ENCODE assay signal across 26 mouse cellular contexts in genomic region chr19:41916853-41917252, GRCm38 (mm10). TPM values are rescaled to one million over a fixed set of nuclear protein-coding genes. Genes with fewer than 3 reads are reported as not detected.
DNase-seq lines count a peak whose midpoint lies in the region; ATAC-seq and TF ChIP-seq lines count a peak whose summit lies in the region.
"Had no signal": no experiment of that assay in that cellular context is flagged by ENCODE, and none has a peak within 500 bp of the region (broad histone marks: within the 10 kb centered on the region; RNA-seq: fewer than 3 reads in every experiment).

No protein-coding gene starts in this region.

- H3K9ac ChIP-seq in lung, postnatal 0 days (replicated peaks; ENCODE audit: low read depth): no peak overlapping the region
- H3K9ac ChIP-seq: embryonic facial prominence, embryonic 15.5 days; forebrain, postnatal 0 days; heart, embryonic 15.5 days; hindbrain, embryonic 14.5 days; intestine, embryonic 15.5 days; limb, embryonic 12.5 days; liver, embryonic 13.5 days; lung, embryonic 15.5 days had no signal

- H3K36me3 ChIP-seq in lung, postnatal 0 days (ENCODE audit: insufficient read depth, low read length): peaks cover 20% of the 10 kb centered on the region

- no peak overlapping the region for H3K4me2 ChIP-seq in lung, postnatal 0 days (replicated peaks; ENCODE audit: low read depth, low read length)
- H3K4me2 ChIP-seq: embryonic facial prominence, embryonic 15.5 days; heart, embryonic 15.5 days; hindbrain, embryonic 14.5 days; intestine, embryonic 15.5 days; limb, embryonic 12.5 days; liver, embryonic 13.5 days; lung, embryonic 15.5 days had no signal

- no peaks in the 10 kb centered on the region for H3K27me3 ChIP-seq in lung, postnatal 0 days (replicated peaks; ENCODE audit: insufficient read depth, low read length)
- H3K27me3 ChIP-seq: CH12.LX; embryonic facial prominence, embryonic 15.5 days; heart, embryonic 15.5 days; intestine, embryonic 15.5 days; limb, embryonic 12.5 days; liver, embryonic 13.5 days; lung, embryonic 15.5 days; Patski had no signal

- no peak overlapping the region for H3K4me3 ChIP-seq in lung, postnatal 0 days (ENCODE audit: low read depth, low read length)
- H3K4me3 ChIP-seq: embryonic facial prominence, embryonic 15.5 days; heart, embryonic 15.5 days; intestine, embryonic 15.5 days; limb, embryonic 12.5 days; liver, embryonic 13.5 days; lung, embryonic 15.5 days had no signal

- H3K27ac ChIP-seq in lung, postnatal 0 days (ENCODE audit: low read length): no peak overlapping the region
- H3K27ac ChIP-seq: embryonic facial prominence, embryonic 15.5 days; heart, embryonic 15.5 days; hindbrain, embryonic 14.5 days; intestine, embryonic 15.5 days; limb, embryonic 12.5 days; liver, embryonic 13.5 days; lung, embryonic 15.5 days had no signal

- 74% methylated on average over 4 of the region's 4 CpGs for WGBS in lung, postnatal 0 days

- no peak for TF ChIP-seq EP300 in lung, postnatal 0 days (IDR thresholded peaks at IDR 0.05)

- H3K9me3 ChIP-seq in lung, postnatal 0 days (ENCODE audit: low read length): no peaks in the 10 kb centered on the region
- H3K9me3 ChIP-seq: embryonic facial prominence, embryonic 15.5 days; G1E; heart, embryonic 15.5 days; intestine, embryonic 15.5 days; limb, embryonic 12.5 days; liver, embryonic 13.5 days; lung, embryonic 15.5 days had no signal

- no peak for ATAC-seq in lung, postnatal 0 days
- peak; percentile 81 for ATAC-seq in granulocyte monocyte progenitor cell, adult 5-6 weeks (replicated peaks; ENCODE audit: poor library complexity, severe bottlenecking)
- ATAC-seq in megakaryocyte progenitor cell, adult 5-6 weeks (replicated peaks; ENCODE audit: poor library complexity): peak; percentile 70
- ATAC-seq: forebrain, postnatal 0 days; intestine, embryonic 15.5 days; Patski had no signal

- DNase-seq in lung, postnatal 0 days (ENCODE audit: low spot score): peak; percentile 11
- DNase-seq in lung, postnatal 10 days: no peak
- DNase-seq in cerebellum, adult 9-11 months: no peak
- no peak for DNase-seq in retina, postnatal 1 day
- no peak for DNase-seq in adrenal gland, postnatal 10 days
- DNase-seq: adrenal gland, adult 2 months; cerebellum, adult 2 months; cerebellum, postnatal 36 days; forebrain, postnatal 0 days; gastrocnemius, postnatal 36 days; heart, postnatal 4 days; kidney, postnatal 36 days; liver, embryonic 13.5 days; midbrain, embryonic 14.5 days; thymus, postnatal 14 days had no signal

- TF ChIP-seq CTCF in lung, postnatal 0 days (IDR thresholded peaks at IDR 0.05): no peak

- peaks cover 16% of the 10 kb centered on the region; the same call in 1 of the 2 replicates for H3K4me1 ChIP-seq in lung, postnatal 0 days (ENCODE audit: insufficient read depth, low read depth, low read length)

RNA-seq across cellular contexts. Expression of gene Pgam1, which starts 5.1 kb away (rescaled TPM):
- 152 TPM in 2 replicates for polyA plus RNA-seq in lung, postnatal 0 days (2015; fragmentation: Nextera tagmentation; extraction: Ambion mirVana)
- total RNA-seq in granulocyte monocyte progenitor cell, adult 5-6 weeks (2014; fragmentation: Nextera tagmentation): 865 and 869 TPM in 2 replicates
- 502 and 504 TPM in 2 replicates for total RNA-seq in granulocyte monocyte progenitor cell, adult 5-6 weeks (2017)
- total RNA-seq in megakaryocyte progenitor cell, adult 5-6 weeks (2015): 1,044 and 1,130 TPM in 2 replicates
- 398 and 472 TPM in 2 replicates for total RNA-seq in megakaryocyte progenitor cell, adult 5-6 weeks (2017)
- total RNA-seq in adrenal gland, postnatal 10 days (2021): 100 to 1,000 TPM; 536 to 564 TPM

RNA-seq across cellular contexts. Expression of gene Exosc1, which starts 16.4 kb away (rescaled TPM):
- 43.4 and 45.2 TPM in 2 replicates for polyA plus RNA-seq in lung, postnatal 0 days (2015; fragmentation: Nextera tagmentation; extraction: Ambion mirVana)
- 62.5 and 87.5 TPM in 2 replicates for total RNA-seq in granulocyte monocyte progenitor cell, adult 5-6 weeks (2014; fragmentation: Nextera tagmentation)
- total RNA-seq in granulocyte monocyte progenitor cell, adult 5-6 weeks (2017): 69.5 and 82.4 TPM in 2 replicates
- 90.1 and 96.9 TPM in 2 replicates for total RNA-seq in megakaryocyte progenitor cell, adult 5-6 weeks (2015)
- 73.3 and 75.7 TPM in 2 replicates for total RNA-seq in megakaryocyte progenitor cell, adult 5-6 weeks (2017)
- 10 to 100 TPM; 24.3 to 25.5 TPM for total RNA-seq in adrenal gland, postnatal 10 days (2021)

RNA-seq across cellular contexts. Expression of gene Zdhhc16, which starts 16.4 kb away (rescaled TPM):
- 46.9 and 55.1 TPM in 2 replicates for polyA plus RNA-seq in lung, postnatal 0 days (2015; fragmentation: Nextera tagmentation; extraction: Ambion mirVana)
- 77.4 and 78.5 TPM in 2 replicates for total RNA-seq in granulocyte monocyte progenitor cell, adult 5-6 weeks (2014; fragmentation: Nextera tagmentation)
- 42.4 and 47.2 TPM in 2 replicates for total RNA-seq in granulocyte monocyte progenitor cell, adult 5-6 weeks (2017)
- total RNA-seq in megakaryocyte progenitor cell, adult 5-6 weeks (2015): 52.7 and 54.9 TPM in 2 replicates
- 33.5 and 39.1 TPM in 2 replicates for total RNA-seq in megakaryocyte progenitor cell, adult 5-6 weeks (2017)
- total RNA-seq in adrenal gland, postnatal 10 days (2021): 10 to 100 TPM; 30.7 to 36.7 TPM

RNA-seq across cellular contexts. Expression of gene Rrp12, which starts 20.9 kb away (rescaled TPM):
- polyA plus RNA-seq in lung, postnatal 0 days (2015; fragmentation: Nextera tagmentation; extraction: Ambion mirVana): 2.7 and 2.9 TPM in 2 replicates
- 14.8 and 22.3 TPM in 2 replicates for total RNA-seq in granulocyte monocyte progenitor cell, adult 5-6 weeks (2014; fragmentation: Nextera tagmentation)
- 18.1 and 20.1 TPM in 2 replicates for total RNA-seq in granulocyte monocyte progenitor cell, adult 5-6 weeks (2017)
- total RNA-seq in megakaryocyte progenitor cell, adult 5-6 weeks (2015): 10.4 and 10.5 TPM in 2 replicates
- total RNA-seq in megakaryocyte progenitor cell, adult 5-6 weeks (2017): 18.9 and 20.5 TPM in 2 replicates
- total RNA-seq in adrenal gland, postnatal 10 days (2021): 10 to 100 TPM; 12.6 to 12.8 TPM
